Mouse (Mus musculus): ENCODE measurements around the gene Stmn3.

Stmn3 gene

DNA sequence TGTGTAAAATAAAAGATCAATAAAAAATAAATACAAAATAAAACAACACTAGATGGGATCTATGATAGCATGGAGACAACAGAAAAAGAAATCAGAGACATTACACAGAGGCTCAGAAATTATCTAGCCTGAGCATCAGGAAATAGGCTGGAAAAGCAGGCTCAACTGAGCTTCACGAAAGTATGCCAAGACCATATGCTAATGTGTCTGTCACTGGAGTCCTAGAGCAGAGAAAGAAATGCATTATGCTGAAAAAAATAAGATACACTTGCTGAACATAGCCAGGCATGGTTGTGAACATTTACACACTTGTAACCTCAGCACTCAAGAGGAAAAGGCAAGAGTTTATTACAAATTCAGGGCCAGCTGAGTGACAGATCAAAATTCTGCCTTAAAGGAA is 34.3 kb downstream of the Stmn3 start:
- DNase-seq, result no peak

DNA sequence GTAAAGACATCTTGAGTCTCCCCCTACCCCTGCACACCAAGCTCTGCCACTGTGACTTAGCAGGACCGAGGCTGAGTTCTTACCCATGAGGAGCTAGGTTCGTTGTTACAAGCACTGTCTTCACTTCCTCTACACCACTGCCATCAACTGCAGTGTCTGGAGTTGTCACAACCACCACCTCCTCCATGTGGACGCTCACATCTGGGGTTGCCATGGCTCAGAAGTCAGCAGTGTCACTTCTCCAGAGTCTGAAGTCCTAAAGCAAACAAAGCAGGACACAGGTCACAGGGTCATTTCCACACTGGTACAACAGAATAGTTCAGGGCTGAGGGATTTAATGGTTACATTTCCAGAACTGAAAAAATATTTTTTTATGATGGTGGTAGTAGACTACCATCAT is 36.4 kb downstream of the Stmn3 start:
- no peak for DNase-seq

DNA sequence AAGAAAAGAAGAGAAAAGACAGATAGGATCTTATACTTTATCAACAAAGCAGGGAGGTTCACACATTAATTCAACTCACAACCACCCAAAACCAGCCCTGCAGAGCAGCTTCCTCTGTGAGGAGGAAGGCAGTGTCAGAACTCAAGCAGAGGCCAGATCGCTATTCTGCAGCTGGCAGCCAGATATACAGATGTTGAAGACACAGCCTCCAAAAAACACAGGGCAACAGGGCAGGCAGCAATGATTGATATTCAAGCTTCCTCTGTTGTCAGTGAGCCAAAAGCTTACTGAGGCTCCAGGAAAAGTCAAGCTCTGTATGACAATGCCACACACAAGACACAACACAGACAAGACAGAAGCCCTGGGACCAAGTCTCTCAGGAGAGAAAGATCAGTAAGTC is 37.5 kb downstream of the Stmn3 start:
- DNase-seq, result no peak

DNA sequence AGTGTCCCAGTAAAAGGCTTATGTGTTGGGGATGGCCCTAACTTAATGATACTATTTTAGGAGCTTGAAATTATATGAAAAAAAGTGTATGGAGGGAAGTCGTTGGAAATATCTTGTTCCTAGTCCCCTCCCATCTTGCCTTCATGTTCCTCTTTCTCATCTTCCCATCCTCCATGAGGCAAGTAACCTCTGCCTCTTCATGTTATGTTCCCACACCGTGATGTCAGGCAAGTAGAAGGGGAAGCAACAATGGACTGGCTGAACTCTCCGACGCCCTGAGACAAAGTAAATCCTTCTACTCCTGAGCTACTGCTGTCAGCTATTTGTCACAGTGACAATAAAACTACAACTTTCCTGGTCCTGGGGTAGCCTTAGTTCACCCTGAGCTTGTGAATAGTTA is 39.7 kb downstream of the Stmn3 start:
- DNase-seq, result no peak

DNA sequence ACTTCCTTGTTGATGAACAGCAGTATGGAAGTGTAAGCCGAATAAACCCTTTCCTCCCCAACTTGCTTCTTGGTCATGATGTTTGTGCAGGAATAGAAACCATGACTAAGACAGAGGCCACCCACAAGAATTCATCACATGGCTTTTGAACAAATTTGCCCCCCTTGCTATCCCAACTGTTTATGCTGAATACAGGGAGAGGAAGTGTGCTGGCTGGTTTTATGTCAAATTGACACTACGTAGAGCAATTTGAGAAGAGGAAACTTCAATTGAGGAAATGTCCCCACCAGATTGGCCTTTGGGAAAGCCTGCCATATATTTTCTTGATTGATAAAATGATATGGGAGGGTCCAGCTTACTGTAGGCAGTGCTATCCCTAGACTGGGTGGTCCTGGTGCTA is 40.5 kb downstream of the Stmn3 start:
- DNase-seq, result no peak

DNA sequence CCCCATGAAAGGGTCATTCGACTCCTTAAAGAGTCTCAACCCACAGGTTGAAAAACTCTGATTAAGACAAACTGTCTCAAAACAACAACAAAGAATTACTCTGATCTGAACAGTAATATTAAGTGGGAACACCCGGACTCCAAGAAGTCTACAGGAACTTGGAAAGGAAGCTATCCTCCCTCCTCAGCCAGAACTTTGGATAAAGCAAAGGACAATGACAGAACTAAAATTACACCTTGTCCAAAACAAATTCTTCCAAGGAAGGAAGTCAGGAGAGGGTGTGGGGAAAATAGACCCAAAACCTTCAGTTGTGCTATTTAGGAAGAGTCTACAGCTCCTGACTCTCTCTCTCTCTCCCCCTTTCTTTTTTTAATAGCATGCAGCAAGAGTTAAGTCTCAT is 42.2 kb downstream of the Stmn3 start:
- no peak for DNase-seq

DNA sequence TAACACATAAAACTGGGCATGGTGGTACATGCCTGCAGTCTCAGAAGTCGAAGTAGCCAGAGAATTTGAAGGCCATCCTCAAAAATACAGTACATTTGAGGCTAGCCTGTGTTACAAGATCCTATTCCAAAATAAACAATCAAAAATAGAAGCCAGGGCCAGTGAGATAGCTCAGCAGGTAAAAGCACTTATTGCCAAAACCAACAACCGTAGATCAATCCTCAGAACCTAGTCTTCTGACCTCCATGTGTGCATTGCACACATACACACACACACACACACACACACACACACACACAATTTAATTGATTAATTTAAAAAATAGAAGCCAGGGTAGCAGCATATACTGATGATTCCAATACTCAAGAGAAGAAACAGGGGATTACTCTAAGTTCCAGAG is 47.5 kb downstream of the Stmn3 start:
- no peak for DNase-seq
